Mouse (Mus musculus) splenic B cell, adult 2 months (primary cell): ENCODE measurements around the gene Ndufv3.
"Not testable (repeated sequence)": the region's sequence is repeated elsewhere in the genome, so short reads cannot be mapped to it uniquely, and the experiment has no call there.

Experiments used
- DNase-seq: peaks from one replicate; pipeline ENCODE4 v3.0.0-alpha.2; 2011; ENCODE audit warnings: low read depth, low spot score
- H3K27me3 ChIP-seq: 2 replicates; pipeline ENCODE4 v1.6.1; 2012; ENCODE audit warnings: mild to moderate bottlenecking, low read length, moderate library complexity, mixed read lengths; ENCODE audit not compliant: control insufficient read depth, poor library complexity, insufficient read depth, severe bottlenecking
- H3K36me3 ChIP-seq: 2 replicates; pipeline ENCODE4 v1.6.1; 2012; ENCODE audit warnings: mild to moderate bottlenecking, low read length, moderate library complexity, mixed read lengths; ENCODE audit not compliant: control insufficient read depth, poor library complexity, insufficient read depth, severe bottlenecking

The Ndufv3 gene

DNA sequence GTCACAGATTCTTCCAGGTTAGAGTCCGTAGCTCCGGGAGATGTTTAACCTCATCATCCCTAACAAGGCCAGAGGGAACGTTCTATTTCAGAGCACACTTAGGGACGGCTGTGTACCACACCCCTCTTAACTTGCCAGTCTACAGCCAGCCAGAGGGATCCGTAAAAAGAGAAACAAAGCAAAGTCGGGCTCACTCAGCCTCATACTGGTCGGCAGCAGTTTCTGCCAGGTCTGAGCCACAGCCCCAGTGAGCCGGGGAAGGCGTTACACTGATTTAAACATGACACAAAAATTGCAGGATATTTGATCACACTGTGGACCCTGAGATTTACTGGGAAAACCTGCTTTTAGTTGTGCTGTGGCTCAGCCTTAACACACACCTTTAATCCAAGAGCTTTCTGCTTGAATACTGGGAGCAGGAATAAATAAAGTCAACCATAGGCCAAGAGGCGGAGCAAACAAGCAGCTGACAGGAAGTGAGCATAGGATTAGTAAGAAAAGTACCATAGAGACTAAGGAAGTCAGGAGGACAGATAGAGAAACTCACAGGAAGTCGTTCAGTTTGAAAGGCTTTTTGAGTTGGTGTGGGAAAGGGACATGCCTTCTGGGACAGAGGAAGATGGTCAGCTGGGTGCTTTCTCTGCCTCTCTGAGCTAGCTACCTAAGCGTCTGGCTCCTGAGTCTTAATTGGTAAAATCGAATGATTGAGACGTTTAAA, 11.7 kb downstream of the Ndufv3 start:
- H3K27me3 ChIP-seq, result no peaks in the 10 kb centered on the region
- peaks cover 3% of the 10 kb centered on the region for H3K36me3 ChIP-seq
- DNase-seq, result no peak

DNA sequence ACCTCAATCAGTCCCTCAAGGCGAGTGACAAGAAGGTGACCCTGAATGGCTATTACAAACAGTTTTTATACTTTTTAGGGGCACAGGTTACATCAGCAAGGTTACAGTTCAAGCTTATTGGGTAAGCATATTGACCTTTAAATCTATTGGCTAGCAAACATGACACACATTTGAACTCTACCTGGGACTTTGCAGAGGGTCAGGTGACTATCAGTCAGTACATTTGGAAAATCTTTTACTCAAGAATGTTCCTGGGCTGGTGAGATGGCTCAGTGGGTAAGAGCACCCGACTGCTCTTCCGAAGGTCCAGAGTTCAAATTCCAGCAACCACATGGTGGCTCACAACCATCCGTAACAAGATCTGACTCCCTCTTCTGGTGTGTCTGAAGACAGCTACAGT, 12.4 kb downstream of the Ndufv3 start:
- H3K36me3 ChIP-seq, result not testable (repeated sequence)

DNA sequence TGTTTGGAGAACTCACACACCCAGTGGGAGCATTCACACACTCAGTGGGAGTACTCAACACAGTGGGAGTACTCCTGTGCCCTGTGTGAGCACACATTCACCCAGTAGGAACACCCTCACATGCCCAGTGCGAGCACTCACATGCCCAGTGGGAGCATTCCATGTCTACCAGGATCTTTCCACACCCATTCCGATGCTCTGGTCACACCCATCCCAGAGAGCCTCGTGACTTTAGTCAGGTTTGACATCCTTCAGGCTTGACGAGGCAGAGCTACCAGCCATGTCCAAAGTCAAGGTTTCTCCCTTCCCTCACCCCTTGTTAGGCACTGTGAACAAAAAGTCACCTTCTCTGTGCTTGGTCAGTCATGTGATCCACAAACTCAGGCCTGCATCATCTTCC, 15.4 kb downstream of the Ndufv3 start:
- no peak for DNase-seq
- no peaks in the 10 kb centered on the region; the same call in 1 of the 2 replicates for H3K36me3 ChIP-seq
- H3K27me3 ChIP-seq, result no peaks in the 10 kb centered on the region

More for the DNA sequence above, 12.4 kb downstream of the Ndufv3 start:
- DNase-seq, H3K27me3 ChIP-seq: not testable (repeated sequence)

DNA sequence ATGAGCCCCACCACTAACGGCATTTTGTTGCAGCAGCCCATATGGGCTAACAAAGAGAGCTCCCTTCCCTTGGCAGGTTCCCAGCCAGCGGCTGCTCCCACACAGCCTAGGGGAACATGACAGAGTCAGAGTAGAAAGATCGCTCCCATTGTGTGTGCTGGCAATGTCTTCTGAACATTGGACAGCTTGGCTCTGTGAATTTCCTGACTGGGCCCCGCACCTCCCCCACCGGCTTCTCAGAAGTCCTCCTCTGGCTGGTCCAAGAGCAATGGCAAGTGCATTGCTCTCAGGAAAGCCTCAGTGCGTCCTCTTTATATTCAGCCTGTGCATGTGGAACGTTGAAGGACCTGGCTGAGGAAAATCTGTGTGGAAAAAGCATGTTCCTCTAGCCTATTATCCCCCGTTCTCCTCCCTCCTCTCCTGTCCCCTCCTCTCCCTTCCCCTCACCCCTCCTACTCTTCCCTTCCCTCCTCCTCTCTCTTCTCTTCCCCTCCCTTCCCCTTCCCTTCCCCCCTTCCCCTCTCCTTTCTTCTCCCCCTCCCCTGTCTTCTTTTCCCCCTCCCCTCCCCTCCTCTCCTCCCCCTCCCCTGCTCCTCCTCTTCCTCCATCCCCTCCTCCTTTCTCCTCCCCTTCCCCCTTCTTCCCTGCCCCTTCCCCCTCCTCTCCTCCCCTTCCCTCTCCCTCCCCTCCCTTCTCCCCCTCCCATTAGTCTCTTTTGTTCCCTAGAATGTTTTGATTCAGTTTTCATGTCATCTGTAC, 16.1 kb downstream of the Ndufv3 start:
- H3K36me3 ChIP-seq, result no peaks in the 10 kb centered on the region; the same call in 1 of the 2 replicates
- H3K27me3 ChIP-seq, result no peaks in the 10 kb centered on the region
- no peak for DNase-seq

DNA sequence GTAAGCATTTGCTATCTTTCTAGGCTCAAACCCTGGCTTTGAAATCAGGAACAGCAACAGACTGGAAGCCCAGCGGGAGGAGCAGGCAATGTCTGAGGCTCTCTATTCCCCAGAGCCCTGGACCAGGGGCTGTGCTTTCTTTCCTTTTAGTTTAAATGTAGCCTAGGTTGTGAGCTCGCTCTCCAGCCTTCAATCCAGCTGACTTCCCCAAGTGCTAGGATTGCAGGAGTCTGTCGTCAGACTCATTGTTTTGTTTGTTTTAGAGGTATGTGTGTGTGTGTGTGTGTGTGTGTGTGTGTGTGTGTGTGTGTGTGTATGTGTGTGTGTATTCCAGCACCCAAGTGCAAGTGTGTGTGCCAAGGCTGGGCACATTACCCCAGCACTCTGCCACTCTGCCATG, 20.2 kb downstream of the Ndufv3 start:
- DNase-seq, result no peak
- Histone ChIP-seq H3K36me3 (no peaks in the 10 kb centered on the region), H3K27me3 (no peaks in the 10 kb centered on the region)

DNA sequence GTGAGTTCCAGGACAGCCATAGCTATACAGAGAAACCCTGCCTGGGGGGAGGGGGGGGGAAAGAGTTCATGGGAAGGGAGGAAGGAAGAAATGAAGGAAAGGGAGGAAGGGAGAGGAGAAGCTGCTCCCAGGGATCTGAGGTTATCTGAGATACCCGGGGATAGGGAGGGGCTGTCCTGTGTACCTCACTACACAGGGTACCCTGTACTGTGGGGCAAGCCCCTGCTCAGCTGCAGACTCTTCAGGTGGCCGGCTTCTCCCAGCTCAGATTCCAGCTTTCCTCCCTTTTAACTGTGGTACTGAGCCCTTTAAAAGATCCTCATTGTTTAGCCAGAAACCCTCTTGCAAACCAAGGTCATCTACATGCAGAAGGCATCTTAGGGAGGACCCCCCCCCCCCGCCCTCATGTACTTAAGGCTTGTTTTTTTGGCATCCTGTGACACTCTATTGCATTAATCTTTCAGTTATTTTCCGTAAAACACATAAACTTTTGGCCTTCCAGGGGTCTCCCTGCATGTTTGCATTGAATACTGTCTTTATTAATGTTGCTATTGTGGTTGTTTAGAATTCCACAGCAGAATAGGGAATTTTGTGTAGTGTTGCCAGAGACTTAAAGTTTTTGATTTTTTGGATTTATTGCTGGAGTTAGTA, 21.0 kb downstream of the Ndufv3 start:
- no peak for DNase-seq
- Histone ChIP-seq H3K36me3 (no peaks in the 10 kb centered on the region), H3K27me3 (no peaks in the 10 kb centered on the region)

DNA sequence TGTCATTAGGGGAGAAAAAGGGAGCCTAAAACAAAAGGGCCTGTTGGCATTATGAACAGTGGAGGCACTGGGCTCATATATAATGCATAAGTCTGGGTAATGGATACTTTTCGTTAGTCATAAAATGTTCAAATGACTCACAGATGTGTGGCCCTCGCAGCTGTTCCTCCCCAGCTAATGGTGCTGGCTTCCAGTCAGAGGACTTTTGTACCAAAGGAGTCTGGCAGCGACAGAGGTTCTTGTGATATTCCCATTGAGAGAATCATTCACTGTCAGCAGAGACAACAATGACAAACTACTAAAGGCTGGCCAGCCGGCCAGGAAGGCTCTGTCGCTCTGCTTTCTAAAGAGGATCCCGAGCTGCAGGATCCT, 21.5 kb downstream of the Ndufv3 start:
- no peaks in the 10 kb centered on the region for H3K36me3 ChIP-seq
- no peaks in the 10 kb centered on the region for H3K27me3 ChIP-seq
- DNase-seq, result no peak

DNA sequence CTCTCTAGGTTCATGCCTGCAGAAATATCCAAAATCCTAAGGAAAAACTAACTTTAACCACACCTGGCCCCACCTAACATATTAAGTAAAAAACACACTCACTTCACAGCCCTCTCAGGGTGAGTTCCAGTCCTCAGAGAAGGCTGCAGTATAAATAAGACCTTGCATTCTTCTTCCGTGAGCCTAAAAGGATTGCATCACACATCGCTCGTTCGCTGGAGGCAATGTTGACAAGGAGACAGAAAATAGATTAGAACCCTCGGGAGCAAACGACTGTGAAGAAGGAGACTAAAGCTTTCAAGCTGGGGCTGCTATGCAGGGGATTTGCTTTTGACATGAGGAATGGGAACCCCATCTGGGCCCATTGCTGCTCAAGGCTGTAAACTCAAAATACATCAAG, 23.7 kb downstream of the Ndufv3 start:
- DNase-seq, result no peak
- Histone ChIP-seq H3K27me3 (no peaks in the 10 kb centered on the region), H3K36me3 (no peaks in the 10 kb centered on the region)

DNA sequence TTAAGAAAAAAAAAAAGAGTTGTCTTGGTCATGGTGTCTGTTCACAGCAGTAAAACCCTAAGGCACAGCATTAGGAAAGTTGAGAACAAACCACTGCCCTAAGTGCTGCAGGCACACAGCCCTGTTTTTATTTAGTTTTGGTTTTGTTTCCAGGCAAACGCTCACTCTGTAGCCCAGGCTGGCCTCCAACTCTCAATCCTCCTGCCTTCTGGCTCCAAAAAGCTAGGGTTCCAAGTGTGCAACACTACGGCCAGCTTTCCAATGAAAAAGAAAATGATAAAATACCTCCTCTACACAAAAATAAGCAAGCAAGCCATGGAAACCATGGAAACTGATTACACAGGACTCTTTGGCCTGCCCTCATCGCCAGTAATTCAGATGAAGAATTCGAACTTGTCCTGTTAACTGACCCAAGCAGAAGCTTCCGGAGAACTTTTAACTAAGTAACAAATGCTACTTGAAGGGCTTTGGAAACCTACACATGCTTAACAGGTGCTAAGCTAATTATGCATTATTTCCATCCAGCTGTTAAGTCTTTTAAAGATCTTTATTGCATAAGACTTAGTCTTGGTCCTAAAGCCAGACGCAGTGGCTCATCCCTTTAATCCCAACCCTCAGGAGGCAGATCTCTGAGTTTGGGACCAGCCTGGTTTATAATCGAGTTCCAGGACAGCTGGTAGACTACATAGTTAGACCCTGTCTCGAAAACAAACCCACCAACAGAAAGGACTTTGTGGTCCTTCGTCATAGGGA, 26.7 kb downstream of the Ndufv3 start:
- no peaks in the 10 kb centered on the region for H3K27me3 ChIP-seq
- DNase-seq, result no peak
- no peaks in the 10 kb centered on the region for H3K36me3 ChIP-seq

DNA sequence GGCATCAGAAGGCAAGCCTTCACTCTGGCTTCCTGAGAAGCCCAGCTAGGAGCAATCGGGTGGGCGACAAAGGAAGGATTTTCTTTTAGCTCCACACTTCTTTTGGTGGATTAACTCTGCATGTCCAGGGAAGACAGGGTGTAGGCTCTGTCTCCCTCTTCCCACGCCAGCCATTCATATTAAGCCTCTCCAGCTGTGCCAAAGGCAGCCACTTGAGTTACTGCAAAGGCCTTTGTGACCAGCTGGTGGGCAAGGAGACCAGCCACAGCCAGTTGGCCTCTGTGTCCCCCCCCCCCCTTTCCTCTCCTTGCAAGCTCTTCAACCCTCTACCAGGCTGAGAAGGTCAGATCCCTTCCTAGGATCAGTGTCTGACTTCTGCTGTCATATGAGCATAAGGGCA, 28.1 kb downstream of the Ndufv3 start:
- DNase-seq, result no peak
- H3K36me3 ChIP-seq, result no peaks in the 10 kb centered on the region
- H3K27me3 ChIP-seq, result no peaks in the 10 kb centered on the region

DNA sequence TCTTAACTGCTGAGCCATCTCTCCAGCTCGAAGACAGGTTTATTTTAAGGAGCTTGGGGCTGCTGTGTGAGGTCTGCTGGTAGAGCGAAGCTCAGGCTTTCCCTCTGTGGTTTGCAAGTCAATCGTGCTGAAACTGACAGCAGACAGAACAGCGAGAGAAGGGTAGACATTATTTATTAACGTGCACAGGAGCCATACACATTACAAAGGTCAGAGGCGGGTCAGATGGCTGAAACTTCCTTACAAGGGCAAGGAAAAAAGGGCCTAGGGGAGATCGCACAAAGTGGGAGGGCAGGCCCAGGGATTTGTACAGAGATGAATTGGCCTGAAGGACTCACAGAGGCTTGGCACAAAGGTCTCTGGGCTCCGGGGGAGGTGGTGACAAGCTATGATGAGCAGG, 29.5 kb downstream of the Ndufv3 start:
- Histone ChIP-seq H3K36me3 (no peaks in the 10 kb centered on the region), H3K27me3 (no peaks in the 10 kb centered on the region)

DNA sequence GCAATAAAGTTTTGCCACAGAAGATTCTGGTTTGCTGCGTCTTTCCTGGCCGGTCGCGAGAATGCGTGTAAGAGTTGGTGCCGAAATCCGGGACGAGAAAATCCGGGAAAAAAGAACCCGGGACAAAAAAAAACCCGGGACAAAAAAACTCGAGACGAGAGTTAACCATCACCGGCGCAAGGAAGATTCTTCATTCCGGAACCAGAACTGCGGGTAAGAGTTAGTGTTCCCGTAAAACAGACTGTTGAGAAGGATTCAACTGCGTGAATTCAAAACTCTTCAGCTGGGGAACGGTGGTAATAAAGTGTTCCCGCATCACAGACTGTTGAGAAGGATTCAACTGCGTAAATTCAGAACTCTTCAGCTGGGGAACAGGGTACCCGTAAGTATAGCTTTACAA, 32.7 kb downstream of the Ndufv3 start:
- not testable (repeated sequence) for H3K27me3 ChIP-seq, DNase-seq, H3K36me3 ChIP-seq

More for the DNA sequence above, 29.5 kb downstream of the Ndufv3 start:
- DNase-seq, result no peak

DNA sequence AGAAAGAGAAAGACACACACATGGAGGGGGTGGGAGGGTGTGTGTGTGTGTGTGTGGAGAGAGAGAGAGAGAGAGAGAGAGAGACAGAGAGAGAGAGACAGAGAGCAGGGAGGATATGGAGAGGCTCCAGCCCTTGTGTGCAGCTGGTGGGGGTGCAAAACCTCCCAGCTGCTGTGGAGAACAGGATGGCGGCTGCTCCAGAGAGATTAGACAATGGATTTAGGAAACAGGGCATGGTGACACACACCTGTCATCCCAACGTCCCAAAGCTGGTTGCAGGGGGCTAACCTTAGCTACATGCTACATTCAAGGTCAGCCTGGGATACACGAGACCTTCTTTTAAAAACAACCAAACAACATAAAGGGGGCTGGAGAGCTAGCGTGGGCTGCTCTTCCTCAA, 36.3 kb downstream of the Ndufv3 start:
- no peak for DNase-seq
- Histone ChIP-seq H3K27me3 (no peaks in the 10 kb centered on the region), H3K36me3 (no peaks in the 10 kb centered on the region)

DNA sequence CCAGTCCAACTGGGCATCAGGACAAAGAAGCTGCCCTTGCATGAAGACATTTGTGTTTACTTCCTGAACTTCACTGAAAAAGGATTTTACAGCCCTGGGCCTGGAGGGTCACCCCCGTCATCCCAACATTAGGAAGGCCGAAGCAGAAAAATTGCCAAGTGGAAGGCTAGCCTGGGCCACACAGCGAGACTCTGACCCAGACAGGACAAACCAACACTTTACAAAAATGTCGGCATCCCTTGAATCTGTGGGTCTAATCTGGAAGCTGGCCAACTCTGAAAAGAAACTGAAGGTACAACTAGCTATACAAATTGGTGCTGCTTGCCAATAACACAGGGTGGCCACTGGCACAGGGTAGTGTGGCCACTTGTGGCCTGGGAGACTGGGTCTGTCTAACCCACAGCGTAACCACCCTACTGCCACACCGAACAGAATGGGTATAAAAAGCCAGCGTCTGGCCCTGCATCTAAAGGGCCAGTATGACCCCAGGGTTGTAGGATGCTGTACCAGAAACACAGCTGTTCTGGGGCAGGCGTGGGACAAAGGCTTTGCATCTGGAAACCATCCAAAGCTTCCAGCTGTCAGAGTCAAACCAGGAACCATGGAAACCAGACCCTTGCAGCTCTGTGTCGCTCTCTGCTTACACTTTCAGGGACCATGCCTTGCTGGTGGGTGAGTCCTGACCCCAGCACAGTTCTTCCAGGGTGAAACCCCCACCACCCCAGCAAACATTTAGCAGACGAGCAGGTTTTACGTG, 37.4 kb downstream of the Ndufv3 start:
- Histone ChIP-seq H3K36me3 (no peaks in the 10 kb centered on the region), H3K27me3 (no peaks in the 10 kb centered on the region)
- no peak for DNase-seq
